Mouse (Mus musculus) MEL (cell line): Measurements from ENCODE around the gene Sergef. TPM values are rescaled to one million over a fixed set of nuclear protein-coding genes. Genes with fewer than 3 reads are reported as not detected.

Source experiments
- DNase-seq: peaks from one replicate; pipeline ENCODE4 v3.0.0; 2011; ENCODE audit warnings: low read depth, low spot score
- H3K27ac ChIP-seq: 2 replicates; pipeline ENCODE4 v1.5.1; 2012; ENCODE audit warnings: low read depth, mild to moderate bottlenecking, control low read depth, low read length, moderate library complexity; ENCODE audit not compliant: control insufficient read depth
- H3K27me3 ChIP-seq, 2 experiments: fragments of 150-350 bp in 1 of 2; sonication (generic) in 1 of 2; 2 replicates each; pipeline ENCODE4 v1.6.1; 2012; ENCODE audit warnings: low read length in 2 of 2, mild to moderate bottlenecking in 2 of 2, improper control_type of control experiment in 1 of 2, moderate library complexity in 1 of 2; ENCODE audit not compliant: insufficient read depth in 2 of 2, control insufficient read depth in 1 of 2
- H3K36me3 ChIP-seq, 2 experiments: 2 replicates each; pipeline ENCODE4 v1.6.1; 2012 to 2014; ENCODE audit warnings: low read length in 2 of 2, improper control_type of control experiment in 1 of 2, inconsistent platforms in 1 of 2, mild to moderate bottlenecking in 1 of 2; ENCODE audit not compliant: insufficient read depth in 2 of 2, control insufficient read depth in 1 of 2
- H3K4me1 ChIP-seq, 2 experiments: fragments of 150-350 bp in 1 of 2; sonication (generic) in 1 of 2; 2 replicates each; pipeline ENCODE4 v1.6.1; 2012; ENCODE audit warnings: low read length in 2 of 2, improper control_type of control experiment in 1 of 2, mild to moderate bottlenecking in 1 of 2; ENCODE audit not compliant: insufficient read depth in 2 of 2, control insufficient read depth in 1 of 2
- H3K4me3 ChIP-seq, 2 experiments: fragments of 150-350 bp in 1 of 2; sonication (generic) in 1 of 2; 2 replicates each; pipeline ENCODE4 v1.5.1; 2012; ENCODE audit warnings: low read depth in 2 of 2, low read length in 2 of 2, mild to moderate bottlenecking in 2 of 2, moderate library complexity in 2 of 2, control low read depth in 1 of 2, improper control_type of control experiment in 1 of 2; ENCODE audit not compliant: control insufficient read depth in 1 of 2, insufficient read depth in 1 of 2
- H3K79me2 ChIP-seq: 2 replicates; pipeline ENCODE4 v1.6.1; 2012; ENCODE audit warnings: mild to moderate bottlenecking, low read length, moderate library complexity; ENCODE audit not compliant: control insufficient read depth, poor library complexity, insufficient read depth
- H3K9ac ChIP-seq: 2 replicates; pipeline ENCODE4 v1.6.1; 2012; ENCODE audit warnings: low read depth, mild to moderate bottlenecking, control low read depth, low read length, moderate library complexity; ENCODE audit not compliant: control insufficient read depth, poor library complexity, severe bottlenecking
- H3K9me3 ChIP-seq: fragments of 150-350 bp; sonication (generic); replicated peaks from 2 replicates; pipeline ENCODE4 v1.6.1; 2012; ENCODE audit warnings: mild to moderate bottlenecking, low read length, improper control_type of control experiment, moderate library complexity; ENCODE audit not compliant: insufficient read depth
- BHLHE40 ChIP-seq: IDR thresholded peaks from 2 replicates; pipeline ENCODE4 v1.6.1; 2012; ENCODE audit warnings: low read depth, mild to moderate bottlenecking, inconsistent platforms, low read length, improper control_type of control experiment, borderline replicate concordance
- CHD1 ChIP-seq: IDR thresholded peaks from 2 replicates; pipeline ENCODE4 v1.6.1; 2012; ENCODE audit warnings: low read depth, mild to moderate bottlenecking, inconsistent platforms, low read length, improper control_type of control experiment
- CTCF ChIP-seq, 3 experiments: IDR thresholded peaks in 2 of 3; conservative IDR thresholded peaks in 1 of 3; 2 replicates each; pipeline ENCODE4 v1.5.1; 2011 to 2012; ENCODE audit warnings: low read length in 3 of 3, low read depth in 2 of 3, mild to moderate bottlenecking in 2 of 3, improper control_type of control experiment in 1 of 3, inconsistent platforms in 1 of 3, mixed read lengths in 1 of 3, moderate library complexity in 1 of 3; ENCODE audit not compliant: control insufficient read depth in 1 of 3, insufficient read depth in 1 of 3, poor library complexity in 1 of 3, severe bottlenecking in 1 of 3
- E2F4 ChIP-seq: IDR thresholded peaks from 2 replicates; pipeline ENCODE4 v1.6.1; 2011; ENCODE audit warnings: low read depth, low read length, improper control_type of control experiment, borderline replicate concordance
- ELF1 ChIP-seq: IDR thresholded peaks from 2 replicates; pipeline ENCODE4 v1.6.1; 2014; ENCODE audit warnings: low read depth, mild to moderate bottlenecking, inconsistent platforms, low read length, improper control_type of control experiment, moderate library complexity
- EP300 ChIP-seq, 2 experiments: IDR thresholded peaks; 2 replicates each; pipeline ENCODE4 v1.6.1; 2011; ENCODE audit warnings: improper control_type of control experiment in 2 of 2, low read length in 2 of 2, low read depth in 1 of 2, mild to moderate bottlenecking in 1 of 2
- ETS1 ChIP-seq: IDR thresholded peaks from 2 replicates; pipeline ENCODE4 v1.6.1; 2012; ENCODE audit warnings: low read depth, mild to moderate bottlenecking, inconsistent platforms, low read length, improper control_type of control experiment, moderate library complexity
- GATA1 ChIP-seq: IDR thresholded peaks from 2 replicates; pipeline ENCODE4 v1.6.1; 2011; ENCODE audit warnings: low read depth, low read length, improper control_type of control experiment
- HCFC1 ChIP-seq: IDR thresholded peaks from 2 replicates; pipeline ENCODE4 v1.6.1; 2012; ENCODE audit warnings: low read depth, mild to moderate bottlenecking, inconsistent platforms, low read length, improper control_type of control experiment, moderate library complexity
- JUND ChIP-seq: IDR thresholded peaks from 2 replicates; pipeline ENCODE4 v1.6.1; 2011; ENCODE audit warnings: low read depth, mild to moderate bottlenecking, improper control_type of control experiment, low read length
- MAX ChIP-seq: IDR thresholded peaks from 2 replicates; pipeline ENCODE4 v1.6.1; 2011; ENCODE audit warnings: low read length, improper control_type of control experiment
- MAZ ChIP-seq: IDR thresholded peaks from 2 replicates; pipeline ENCODE4 v1.6.1; 2012; ENCODE audit warnings: low read depth, mild to moderate bottlenecking, inconsistent platforms, low read length, improper control_type of control experiment
- MEF2A ChIP-seq: IDR thresholded peaks from 2 replicates; pipeline ENCODE4 v1.6.1; 2014; ENCODE audit warnings: low read depth, mild to moderate bottlenecking, inconsistent platforms, low read length, improper control_type of control experiment; ENCODE audit not compliant: poor library complexity, insufficient replicate concordance, severe bottlenecking; ENCODE audit errors: extremely low read depth
- MYC ChIP-seq: IDR thresholded peaks from 2 replicates; pipeline ENCODE4 v1.6.1; 2011; ENCODE audit warnings: low read depth, mild to moderate bottlenecking, low read length, improper control_type of control experiment, moderate library complexity
- NELFE ChIP-seq: IDR thresholded peaks from 2 replicates; pipeline ENCODE4 v1.6.1; 2011; ENCODE audit warnings: low read depth, low read length, improper control_type of control experiment
- POLR2A ChIP-seq, 2 experiments: IDR thresholded peaks; 2 replicates each; pipeline ENCODE4 v1.6.1; 2011 to 2012; ENCODE audit warnings: low read length in 2 of 2, mild to moderate bottlenecking in 2 of 2, control low read depth in 1 of 2, improper control_type of control experiment in 1 of 2, low read depth in 1 of 2, moderate library complexity in 1 of 2; ENCODE audit not compliant: control insufficient read depth in 1 of 2, insufficient read depth in 1 of 2, poor library complexity in 1 of 2
- POLR2AphosphoS5 ChIP-seq: IDR thresholded peaks from 2 replicates; pipeline ENCODE4 v1.6.1; 2012; ENCODE audit warnings: low read depth, borderline replicate concordance, mild to moderate bottlenecking, inconsistent platforms, low read length, moderate library complexity, mixed read lengths
- RCOR1 ChIP-seq: IDR thresholded peaks from 2 replicates; pipeline ENCODE4 v1.6.1; 2012; ENCODE audit warnings: low read depth, mild to moderate bottlenecking, inconsistent platforms, low read length, improper control_type of control experiment
- TAL1 ChIP-seq: IDR thresholded peaks from 2 replicates; pipeline ENCODE4 v1.6.1; 2012; ENCODE audit warnings: mild to moderate bottlenecking, inconsistent platforms, low read length, moderate library complexity, mixed read lengths
- TBP ChIP-seq: IDR thresholded peaks from 2 replicates; pipeline ENCODE4 v1.8.0; 2011; ENCODE audit warnings: low read depth, low read length, improper control_type of control experiment
- TCF12 ChIP-seq: IDR thresholded peaks from 2 replicates; pipeline ENCODE4 v1.6.1; 2014; ENCODE audit warnings: low read depth, mild to moderate bottlenecking, inconsistent platforms, low read length, improper control_type of control experiment, moderate library complexity
- UBTF ChIP-seq: IDR thresholded peaks from 2 replicates; pipeline ENCODE4 v1.6.1; 2012; ENCODE audit warnings: low read depth, mild to moderate bottlenecking, inconsistent platforms, low read length, improper control_type of control experiment, moderate library complexity, borderline replicate concordance; ENCODE audit not compliant: insufficient read depth
- USF1 ChIP-seq: IDR thresholded peaks from 2 replicates; pipeline ENCODE4 v1.6.1; 2014; ENCODE audit warnings: low read depth, mild to moderate bottlenecking, inconsistent platforms, low read length, improper control_type of control experiment, moderate library complexity
- USF2 ChIP-seq, 2 experiments: IDR thresholded peaks; 2 replicates each; pipeline ENCODE4 v1.6.1; 2011 to 2012; ENCODE audit warnings: improper control_type of control experiment in 2 of 2, low read length in 2 of 2, borderline replicate concordance in 1 of 2, inconsistent platforms in 1 of 2, low read depth in 1 of 2, mild to moderate bottlenecking in 1 of 2; ENCODE audit not compliant: insufficient read depth in 1 of 2
- ZC3H11A ChIP-seq: IDR thresholded peaks from 2 replicates; pipeline ENCODE4 v1.6.1; 2012; ENCODE audit warnings: low read depth, mild to moderate bottlenecking, inconsistent platforms, low read length, improper control_type of control experiment
- ZKSCAN1 ChIP-seq: IDR thresholded peaks from 2 replicates; pipeline ENCODE4 v1.6.1; 2012; ENCODE audit warnings: low read depth, mild to moderate bottlenecking, inconsistent platforms, low read length, improper control_type of control experiment, moderate library complexity
- ZMIZ1 ChIP-seq: IDR thresholded peaks from 2 replicates; pipeline ENCODE4 v1.6.1; 2012; ENCODE audit warnings: low read depth, mild to moderate bottlenecking, inconsistent platforms, low read length, improper control_type of control experiment, moderate library complexity
- ZNF384 ChIP-seq: IDR thresholded peaks from 2 replicates; pipeline ENCODE4 v1.6.1; 2012; ENCODE audit warnings: low read depth, mild to moderate bottlenecking, inconsistent platforms, low read length, improper control_type of control experiment
- polyA plus RNA-seq, 2 experiments: library from polyadenylated mRNA; stranded (reverse) in 1 of 2; unstranded in 1 of 2; fragments of >175 nt in 1 of 2; fragments of >200 nt in 1 of 2; gene quantifications; 2 replicates each; pipeline versions ENCODE4 v1.2.1 to v1.2.4; 2012; ENCODE audit warnings: low replicate concordance in 2 of 2, low read depth in 1 of 2; ENCODE audit not compliant: insufficient read length in 2 of 2, insufficient read depth in 1 of 2, missing spikeins in 1 of 2
- total RNA-seq: library from RNA; depleted of rRNA; stranded (reverse); fragments of 300-350 nt; gene quantifications from 2 replicates; pipeline ENCODE4 v1.2.3, GENCODE M21; 2012

Gene Sergef
- total and polyA plus RNA-seq, 3 experiments, result 7.6 to 11.7 TPM; not detected in 1

- H3K27ac ChIP-seq, result no peak overlapping the region
- H3K9ac ChIP-seq, result no peak overlapping the region
- H3K79me2 ChIP-seq, result no peaks in the 10 kb centered on the region
- H3K9me3 ChIP-seq, result no peaks in the 10 kb centered on the region
- no peaks in the 10 kb centered on the region for H3K4me1 ChIP-seq
- H3K4me3 ChIP-seq, result no peak overlapping the region
- no peaks in the 10 kb centered on the region for H3K36me3 ChIP-seq
- TF ChIP-seq MYC (no peak), USF1 (no peak), UBTF (no peak), EP300 (IDR thresholded peaks at IDR 0.05; ENCODE audit: low read depth in 1 of 2, low read length in 2 of 2) (no peak), CTCF (IDR thresholded peaks at IDR 0.05 in 2 of 3, conservative IDR thresholded peaks at IDR 0.05 in 1 of 3; ENCODE audit: control insufficient read depth in 1 of 3, insufficient read depth in 1 of 3, low read depth in 2 of 3, low read length in 3 of 3, poor library complexity in 1 of 3, severe bottlenecking in 1 of 3) (no peak), MEF2A (no peak), ZNF384 (no peak; the same call in 1 of the 2 replicates), POLR2AphosphoS5 (no peak), USF2 (IDR thresholded peaks at IDR 0.05; ENCODE audit: borderline replicate concordance in 1 of 2, insufficient read depth in 1 of 2, low read depth in 1 of 2, low read length in 2 of 2) (no peak), TBP (no peak), JUND (no peak), CHD1 (no peak), RCOR1 (no peak), NELFE (no peak), ZC3H11A (no peak), TCF12 (no peak), ELF1 (no peak), POLR2A (IDR thresholded peaks at IDR 0.05; ENCODE audit: control insufficient read depth in 1 of 2, insufficient read depth in 1 of 2, low read depth in 1 of 2, low read length in 2 of 2, poor library complexity in 1 of 2) (no peak)
- no peak for DNase-seq
- no peaks in the 10 kb centered on the region for H3K27me3 ChIP-seq
These were observed 42.6 kb downstream of the Sergef start for GRCm38 (mm10) chr7:46597006-46597405.

GRCm38 (mm10) chr7:46591546-46591945 lies 48.1 kb downstream of the Sergef start:
- Histone ChIP-seq H3K4me3 (no peak overlapping the region), H3K4me1 (no peaks in the 10 kb centered on the region), H3K27ac (no peak overlapping the region), H3K9ac (no peak overlapping the region), H3K79me2 (no peaks in the 10 kb centered on the region), H3K9me3 (no peaks in the 10 kb centered on the region), H3K27me3 (no peaks in the 10 kb centered on the region), H3K36me3 (no peaks in the 10 kb centered on the region)
- DNase-seq, result no peak
- no peak for TF ChIP-seq HCFC1
- TF ChIP-seq CTCF (IDR thresholded peaks at IDR 0.05 in 2 of 3, conservative IDR thresholded peaks at IDR 0.05 in 1 of 3; ENCODE audit: control insufficient read depth in 1 of 3, insufficient read depth in 1 of 3, low read depth in 2 of 3, low read length in 3 of 3, poor library complexity in 1 of 3, severe bottlenecking in 1 of 3), result no peak
- TF ChIP-seq BHLHE40, result no peak
- TF ChIP-seq EP300 (IDR thresholded peaks at IDR 0.05; ENCODE audit: low read depth in 1 of 2, low read length in 2 of 2), result no peak
- TF ChIP-seq ZMIZ1, result no peak
- no peak for TF ChIP-seq ELF1
- TF ChIP-seq MAZ, result no peak
- TF ChIP-seq POLR2A (IDR thresholded peaks at IDR 0.05; ENCODE audit: control insufficient read depth in 1 of 2, insufficient read depth in 1 of 2, low read depth in 1 of 2, low read length in 2 of 2, poor library complexity in 1 of 2), result no peak
- no peak for TF ChIP-seq MAX
- TF ChIP-seq ZKSCAN1, result no peak
- no peak for TF ChIP-seq TCF12
- TF ChIP-seq ZNF384, result no peak
- no peak for TF ChIP-seq TAL1
- TF ChIP-seq ETS1, result no peak
- no peak for TF ChIP-seq GATA1
- no peak for TF ChIP-seq E2F4
